Mouse (Mus musculus): Measurements from ENCODE around the gene Hira. TPM values are rescaled to one million over a fixed set of nuclear protein-coding genes. Genes with fewer than 3 reads are reported as not detected.
"Not testable (repeated sequence)": the region's sequence is repeated elsewhere in the genome, so short reads cannot be mapped to it uniquely, and the experiment has no call there.

The Hira gene
- polyA plus RNA-seq, 1 experiment from 2014 or later, result 3.0 TPM

DNA sequence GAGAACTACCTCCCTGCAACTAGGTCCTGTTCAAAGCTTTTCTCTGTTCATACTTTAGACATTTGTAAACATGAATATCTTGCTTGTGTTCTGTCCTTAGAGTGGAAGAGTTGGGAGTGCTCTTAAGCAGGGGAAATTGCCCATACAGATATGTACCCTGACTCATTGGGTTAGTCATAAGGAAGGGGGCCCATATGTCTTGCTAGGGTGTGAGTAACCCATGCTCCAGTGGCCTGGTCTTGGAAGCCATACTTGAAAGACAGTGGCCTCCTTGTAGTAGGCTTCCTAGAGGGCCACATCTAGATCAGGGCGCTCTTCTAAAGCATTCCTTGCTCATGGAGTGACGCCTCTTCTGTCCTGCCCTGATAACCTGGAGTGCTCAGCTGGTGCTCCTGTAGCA is 73.5 kb downstream of the Hira start:
- ATAC-seq (ENCODE audit: low read depth), result no peak
- H3K4me2 ChIP-seq (ENCODE audit: low read depth, low read length), result no peak overlapping the region
- no peaks in the 10 kb centered on the region for H3K27me3 ChIP-seq (ENCODE audit: control insufficient read depth, insufficient read depth, low read depth, low read length)
- H3K9ac ChIP-seq (ENCODE audit: low read depth, low read length), result no peak overlapping the region
- no peak overlapping the region for H3K27ac ChIP-seq (ENCODE audit: low read length)
- no peaks in the 10 kb centered on the region for H3K4me1 ChIP-seq (ENCODE audit: control insufficient read depth, low read depth, low read length)
- H3K36me3 ChIP-seq (ENCODE audit: control insufficient read depth, insufficient read depth), result peaks cover 25% of the 10 kb centered on the region
- no peak overlapping the region for H3K4me3 ChIP-seq (ENCODE audit: low read depth, low read length)
- H3K9me3 ChIP-seq (replicated peaks; ENCODE audit: control insufficient read depth, low read length), result no peaks in the 10 kb centered on the region
- 73% methylated on average over 2 of the region's 2 CpGs for WGBS (ENCODE audit: insufficient replicate concordance)

DNA sequence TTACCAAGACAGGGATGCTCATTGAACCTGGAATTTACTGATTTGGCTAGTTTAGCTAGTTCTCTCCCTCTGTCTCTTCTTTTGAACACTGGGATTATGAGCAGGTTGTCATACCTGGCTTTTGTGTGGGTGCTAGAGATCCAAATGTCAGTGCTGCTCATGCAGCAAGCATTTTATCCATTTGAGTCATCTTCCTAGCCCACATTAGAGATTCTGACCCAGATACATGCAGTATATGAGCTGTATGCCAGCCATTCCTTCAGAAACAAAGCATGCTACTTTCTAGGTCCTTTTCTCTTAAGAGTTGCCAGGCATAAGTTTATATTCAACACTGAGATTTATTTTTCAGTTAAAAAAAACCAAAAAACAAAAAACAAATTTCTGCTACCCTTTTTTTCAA is 76.0 kb downstream of the Hira start:
- no peaks in the 10 kb centered on the region for H3K4me1 ChIP-seq (ENCODE audit: control insufficient read depth, low read depth, low read length)

GRCm38 (mm10) chr16:18955070-18955469 is 78.2 kb downstream of the Hira start:
- H3K27me3 ChIP-seq (ENCODE audit: control insufficient read depth, insufficient read depth, low read depth, low read length), result no peaks in the 10 kb centered on the region
- H3K27ac ChIP-seq (ENCODE audit: low read length), result no peak overlapping the region
- no peak for ATAC-seq (ENCODE audit: low read depth)
- no peak overlapping the region for H3K9ac ChIP-seq (ENCODE audit: low read depth, low read length)
- 70% methylated on average over 3 of the region's 3 CpGs for WGBS (ENCODE audit: insufficient replicate concordance)
- no peaks in the 10 kb centered on the region for H3K9me3 ChIP-seq (replicated peaks; ENCODE audit: control insufficient read depth, low read length)
- H3K4me3 ChIP-seq (ENCODE audit: low read depth, low read length), result no peak overlapping the region
- no peaks in the 10 kb centered on the region for H3K4me1 ChIP-seq (ENCODE audit: control insufficient read depth, low read depth, low read length)
- H3K36me3 ChIP-seq (ENCODE audit: control insufficient read depth, insufficient read depth), result peaks cover 27% of the 10 kb centered on the region
- no peak overlapping the region for H3K4me2 ChIP-seq (ENCODE audit: low read depth, low read length)

More for the DNA sequence above, 76.0 kb downstream of the Hira start:
- Histone ChIP-seq H3K27me3 (ENCODE audit: control insufficient read depth, insufficient read depth, low read depth, low read length) (no peaks in the 10 kb centered on the region), H3K4me2 (ENCODE audit: low read depth, low read length) (no peak overlapping the region), H3K36me3 (ENCODE audit: control insufficient read depth, insufficient read depth) (peaks cover 26% of the 10 kb centered on the region), H3K27ac (ENCODE audit: low read length) (no peak overlapping the region), H3K4me3 (ENCODE audit: low read depth, low read length) (no peak overlapping the region), H3K9me3 (replicated peaks; ENCODE audit: control insufficient read depth, low read length) (no peaks in the 10 kb centered on the region), H3K9ac (ENCODE audit: low read depth, low read length) (no peak overlapping the region)
- ATAC-seq (ENCODE audit: low read depth), result no peak

DNA sequence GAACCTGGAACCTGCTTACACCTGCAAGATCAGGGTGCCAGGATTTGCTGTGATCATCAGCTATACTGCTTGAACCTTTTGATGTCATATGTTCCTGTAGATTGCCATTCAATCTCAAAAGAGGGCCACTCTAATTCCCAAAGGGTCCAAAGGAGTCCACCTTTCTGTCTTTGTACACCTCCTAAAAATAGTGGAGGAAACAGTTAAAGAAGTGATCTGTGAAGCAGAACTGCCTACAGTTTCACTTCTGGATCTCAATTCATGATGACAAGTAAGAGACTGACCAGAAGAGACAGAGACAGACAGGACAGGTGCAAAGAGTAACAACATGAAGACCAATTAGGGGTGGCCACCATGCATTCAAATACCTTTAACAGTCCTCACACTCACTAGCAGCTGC is 86.6 kb downstream of the Hira start:
- Histone ChIP-seq H3K27me3 (ENCODE audit: control insufficient read depth, insufficient read depth, low read depth, low read length) (no peaks in the 10 kb centered on the region), H3K9me3 (replicated peaks; ENCODE audit: control insufficient read depth, low read length) (no peaks in the 10 kb centered on the region), H3K36me3 (ENCODE audit: control insufficient read depth, insufficient read depth) (peaks cover 25% of the 10 kb centered on the region), H3K4me2 (ENCODE audit: low read depth, low read length) (no peak overlapping the region), H3K9ac (ENCODE audit: low read depth, low read length) (no peak overlapping the region), H3K4me3 (ENCODE audit: low read depth, low read length) (no peak overlapping the region), H3K4me1 (ENCODE audit: control insufficient read depth, low read depth, low read length) (no peaks in the 10 kb centered on the region), H3K27ac (ENCODE audit: low read length) (no peak overlapping the region)
- ATAC-seq (ENCODE audit: low read depth), result no peak

- whole genome bisulfite sequencing (ENCODE audit: insufficient replicate concordance), result 82% methylated on average over 9 of the region's 9 CpGs
- ATAC-seq (ENCODE audit: low read depth), result no peak
- H3K27me3 ChIP-seq (ENCODE audit: control insufficient read depth, insufficient read depth, low read depth, low read length), result no peaks in the 10 kb centered on the region
- no peak overlapping the region for H3K27ac ChIP-seq (ENCODE audit: low read length)
- H3K4me1 ChIP-seq (ENCODE audit: control insufficient read depth, low read depth, low read length), result no peaks in the 10 kb centered on the region
- no peaks in the 10 kb centered on the region for H3K9me3 ChIP-seq (replicated peaks; ENCODE audit: control insufficient read depth, low read length)
- H3K4me2 ChIP-seq (ENCODE audit: low read depth, low read length), result no peak overlapping the region
- peaks cover 8% of the 10 kb centered on the region for H3K36me3 ChIP-seq (ENCODE audit: control insufficient read depth, insufficient read depth)
- H3K9ac ChIP-seq (ENCODE audit: low read depth, low read length), result no peak overlapping the region
- H3K4me3 ChIP-seq (ENCODE audit: low read depth, low read length), result no peak overlapping the region
Measured at GRCm38 (mm10) chr16:18969420-18970128, 92.7 kb downstream of the Hira start.

DNA sequence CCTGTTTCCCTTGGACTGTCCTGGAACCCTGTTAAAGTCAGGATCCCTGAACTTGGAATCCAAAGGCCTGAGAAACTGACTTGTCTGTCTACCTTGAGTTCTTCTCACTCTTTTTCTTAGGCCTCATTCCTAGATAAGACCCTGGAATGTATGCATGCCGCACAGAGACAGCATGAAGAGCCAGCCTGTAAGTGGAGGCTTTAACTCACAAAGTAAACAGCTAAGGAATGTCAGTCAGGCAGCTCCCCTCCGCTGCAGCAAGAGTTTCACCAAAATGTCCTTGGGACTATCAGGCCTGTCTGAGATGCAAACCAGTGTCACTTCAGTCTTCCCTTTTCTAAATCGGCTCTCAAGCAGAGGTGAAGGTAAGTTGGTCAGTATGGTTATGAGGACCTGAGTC is 94.0 kb downstream of the Hira start:
- no peak overlapping the region for H3K9ac ChIP-seq (ENCODE audit: low read depth, low read length)
- H3K4me3 ChIP-seq (ENCODE audit: low read depth, low read length), result no peak overlapping the region
- H3K27me3 ChIP-seq (ENCODE audit: control insufficient read depth, insufficient read depth, low read depth, low read length), result no peaks in the 10 kb centered on the region
- H3K27ac ChIP-seq (ENCODE audit: low read length), result no peak overlapping the region
- ATAC-seq (ENCODE audit: low read depth), result no peak
- H3K36me3 ChIP-seq (ENCODE audit: control insufficient read depth, insufficient read depth), result peaks cover 8% of the 10 kb centered on the region
- no peak overlapping the region for H3K4me2 ChIP-seq (ENCODE audit: low read depth, low read length)
- H3K4me1 ChIP-seq (ENCODE audit: control insufficient read depth, low read depth, low read length), result no peaks in the 10 kb centered on the region
- 74% methylated on average over 3 of the region's 3 CpGs for WGBS (ENCODE audit: insufficient replicate concordance)
- H3K9me3 ChIP-seq (replicated peaks; ENCODE audit: control insufficient read depth, low read length), result no peaks in the 10 kb centered on the region

- H3K27me3 ChIP-seq (ENCODE audit: control insufficient read depth, insufficient read depth, low read depth, low read length); H3K9me3 ChIP-seq (replicated peaks; ENCODE audit: control insufficient read depth, low read length); H3K36me3 ChIP-seq (ENCODE audit: control insufficient read depth, insufficient read depth); H3K27ac ChIP-seq (ENCODE audit: low read length); ATAC-seq (ENCODE audit: low read depth); H3K4me2 ChIP-seq (ENCODE audit: low read depth, low read length); H3K4me3 ChIP-seq (ENCODE audit: low read depth, low read length); H3K4me1 ChIP-seq (ENCODE audit: control insufficient read depth, low read depth, low read length); H3K9ac ChIP-seq (ENCODE audit: low read depth, low read length): not testable (repeated sequence)
- 79% methylated on average over 23 of the region's 23 CpGs for WGBS (ENCODE audit: insufficient replicate concordance)
Measured at GRCm38 (mm10) chr16:18975665-18976064, 98.8 kb downstream of the Hira start.

- no peak overlapping the region for H3K9ac ChIP-seq (ENCODE audit: low read depth, low read length)
- no peak for ATAC-seq (ENCODE audit: low read depth)
- no peaks in the 10 kb centered on the region for H3K27me3 ChIP-seq (ENCODE audit: control insufficient read depth, insufficient read depth, low read depth, low read length)
- no peaks in the 10 kb centered on the region; the same call in 1 of the 2 replicates for H3K9me3 ChIP-seq (replicated peaks; ENCODE audit: control insufficient read depth, low read length)
- H3K4me3 ChIP-seq (ENCODE audit: low read depth, low read length), result no peak overlapping the region
- H3K36me3 ChIP-seq (ENCODE audit: control insufficient read depth, insufficient read depth), result no peaks in the 10 kb centered on the region
- H3K27ac ChIP-seq (ENCODE audit: low read length), result no peak overlapping the region
- 77% methylated on average over 23 of the region's 23 CpGs for WGBS (ENCODE audit: insufficient replicate concordance)
- no peaks in the 10 kb centered on the region for H3K4me1 ChIP-seq (ENCODE audit: control insufficient read depth, low read depth, low read length)
- no peak overlapping the region for H3K4me2 ChIP-seq (ENCODE audit: low read depth, low read length)
Measured at GRCm38 (mm10) chr16:18976315-18976714, 99.5 kb downstream of the Hira start.

GRCm38 (mm10) chr16:18986381-18986780 is 109.5 kb downstream of the Hira start:
- no peak overlapping the region for H3K4me3 ChIP-seq (ENCODE audit: low read depth, low read length)
- no peak for ATAC-seq (ENCODE audit: low read depth)
- no peaks in the 10 kb centered on the region for H3K4me1 ChIP-seq (ENCODE audit: control insufficient read depth, low read depth, low read length)
- no peaks in the 10 kb centered on the region for H3K36me3 ChIP-seq (ENCODE audit: control insufficient read depth, insufficient read depth)
- 72% methylated on average over 3 of the region's 3 CpGs for WGBS (ENCODE audit: insufficient replicate concordance)
- H3K4me2 ChIP-seq (ENCODE audit: low read depth, low read length), result no peak overlapping the region
- no peaks in the 10 kb centered on the region for H3K27me3 ChIP-seq (ENCODE audit: control insufficient read depth, insufficient read depth, low read depth, low read length)
- no peak overlapping the region for H3K9ac ChIP-seq (ENCODE audit: low read depth, low read length)
- no peak overlapping the region for H3K27ac ChIP-seq (ENCODE audit: low read length)
- H3K9me3 ChIP-seq (replicated peaks; ENCODE audit: control insufficient read depth, low read length), result no peaks in the 10 kb centered on the region

Measured in liver, embryonic 16.5 days (tissue).